Mouse (Mus musculus): ENCODE measurements around the gene Gm49373.

DNA sequence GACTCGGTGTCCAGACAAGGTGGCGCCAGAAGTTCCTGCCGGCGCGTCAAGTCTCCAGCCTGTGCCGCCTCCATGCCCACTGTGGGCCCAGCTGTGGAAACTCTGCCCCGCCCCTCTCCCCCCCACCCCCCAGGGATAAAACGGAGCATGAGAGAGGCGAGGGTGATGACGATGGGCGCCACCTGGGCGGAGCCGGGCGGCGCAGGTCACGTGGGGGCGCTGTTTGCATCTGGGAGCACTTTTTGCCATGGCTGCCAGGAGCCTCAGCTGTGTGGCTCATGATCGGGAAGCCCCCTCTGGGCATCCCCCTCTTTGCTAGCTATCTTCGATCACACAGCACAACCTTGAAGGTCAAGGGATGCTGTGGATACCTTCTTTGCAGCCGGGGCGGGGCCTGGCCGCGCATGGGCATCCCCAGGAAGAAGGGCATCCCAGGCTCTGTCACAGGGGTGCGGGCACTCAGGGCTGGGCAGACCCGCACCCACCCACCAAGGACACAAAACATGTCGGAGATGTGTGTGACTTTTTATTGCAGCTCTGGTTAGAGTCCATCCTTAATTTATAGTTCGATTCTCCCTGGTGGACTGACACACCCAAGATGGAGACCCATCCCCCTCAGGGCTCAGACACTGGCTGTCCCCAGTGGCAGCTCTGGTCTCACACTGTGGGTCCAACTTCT is 5.8 kb downstream of the Gm49373 start, which contains the start of gene Zglp1:
- TF ChIP-seq CTCF (IDR thresholded peaks at IDR 0.05; ENCODE audit: extremely low read depth, insufficient read length, insufficient replicate concordance, low read depth, low read length) (no peak), POLR2A (IDR thresholded peaks at IDR 0.05; ENCODE audit: low read depth, low read length) (no peak)
